Mouse (Mus musculus): ENCODE measurements around the gene Il6ra. TPM values are rescaled to one million over a fixed set of nuclear protein-coding genes. Genes with fewer than 3 reads are reported as not detected.

Gene Il6ra
- 0.02 and 0.07 TPM in 2 replicates for polyA plus RNA-seq (2012)

DNA sequence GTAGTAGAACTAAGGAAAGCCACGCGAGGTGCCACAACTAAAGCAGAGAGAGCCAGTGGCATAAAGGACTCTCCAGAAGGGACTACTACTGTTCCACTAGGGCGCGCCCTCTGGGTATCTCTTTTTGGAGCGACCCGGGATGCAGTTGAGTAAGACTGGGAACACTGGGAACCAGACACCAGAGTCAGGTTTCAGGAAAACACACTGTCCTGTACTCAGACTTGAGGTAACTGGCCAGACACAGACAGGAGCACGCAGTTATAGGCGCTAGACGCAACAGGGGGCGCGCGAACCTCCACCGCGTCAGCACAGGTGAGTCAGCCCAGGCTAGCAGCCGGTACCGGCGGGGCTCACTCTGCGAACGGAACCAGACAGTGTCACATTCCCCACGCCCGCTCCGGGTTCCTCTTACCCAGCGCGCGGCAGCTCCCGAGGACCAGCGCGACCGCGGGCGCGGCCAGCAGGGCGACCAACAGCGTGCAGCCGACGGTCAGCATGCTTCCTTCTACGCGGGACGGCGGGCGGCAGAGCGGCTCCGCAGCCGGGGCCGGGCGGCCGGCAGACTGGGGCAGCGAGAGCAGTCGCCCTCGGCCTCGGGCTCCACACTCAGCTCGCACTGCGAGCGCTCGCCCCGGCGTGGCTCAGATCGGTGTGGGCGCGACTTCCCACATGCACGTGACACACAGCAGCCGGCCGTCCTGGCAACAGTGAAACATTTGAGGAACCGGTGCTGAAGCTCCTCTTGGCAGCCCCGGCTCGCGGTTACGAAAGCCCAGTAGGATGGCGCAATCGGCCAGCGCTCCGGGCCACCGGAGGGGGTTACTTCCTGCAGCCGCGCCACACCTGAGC is at the start of gene Il6ra:
TSS of gene Il6ra (minus strand) at position 654 of the 849 bp plus-strand sequence.
- Histone ChIP-seq H3K4me3 (replicated peaks) (peak within 1 kb of the TSS; percentile 53), H3K27me3 (ENCODE audit: control insufficient read depth) (peaks cover 76% of the 10 kb centered on the region)

DNA sequence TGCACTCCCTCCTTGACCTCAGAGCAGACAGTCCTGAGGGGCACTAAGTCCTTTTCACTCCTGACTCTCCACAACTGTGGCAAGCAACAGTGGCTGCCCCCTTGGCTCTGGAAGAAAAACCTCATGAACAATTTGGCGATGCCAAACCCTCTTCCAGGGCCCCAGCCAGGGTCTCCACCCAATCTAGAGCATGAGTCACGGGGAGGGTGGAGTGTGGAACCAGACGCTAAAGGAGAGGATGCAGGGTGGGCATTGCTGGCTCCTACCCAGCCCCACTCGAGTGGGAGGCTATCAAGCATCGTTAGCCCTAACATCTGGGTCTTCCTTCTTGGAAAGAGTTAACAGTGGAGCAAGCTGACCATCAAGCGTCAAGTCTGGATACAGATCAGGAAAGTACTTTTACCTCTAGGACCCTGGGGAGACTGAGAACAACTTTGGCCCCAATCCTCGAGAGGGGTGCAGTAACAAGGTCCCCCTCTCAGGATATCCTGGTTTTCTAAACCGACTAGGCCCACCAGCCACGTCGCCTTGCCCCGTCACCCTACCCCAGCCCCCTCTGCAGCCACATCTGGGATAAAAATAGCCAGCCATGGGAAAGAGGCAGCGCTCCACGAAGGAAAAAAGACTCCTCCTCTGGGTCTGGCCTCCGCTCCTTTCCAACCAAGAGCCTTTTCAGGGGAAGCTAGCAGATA is 49.2 kb upstream of the Il6ra start:
- no peaks in the 10 kb centered on the region for H3K9me3 ChIP-seq (ENCODE audit: control insufficient read depth, low read length)
- H3K4me1 ChIP-seq (ENCODE audit: control insufficient read depth): peaks cover 14% of the 10 kb centered on the region
- peaks cover 66% of the 10 kb centered on the region for H3K27me3 ChIP-seq (ENCODE audit: control insufficient read depth)
- H3K36me3 ChIP-seq (ENCODE audit: control insufficient read depth): no peaks in the 10 kb centered on the region; the same call in 1 of the 2 replicates
- H3K4me3 ChIP-seq (replicated peaks): peak overlapping the region; percentile 46
- no peak for TF ChIP-seq GATA1 (IDR thresholded peaks at IDR 0.05; ENCODE audit: low read length)
- TF ChIP-seq TAL1 (IDR thresholded peaks at IDR 0.05; ENCODE audit: low read length): no peak

More for the DNA sequence above, at the start of gene Il6ra:
- Histone ChIP-seq H3K4me1 (ENCODE audit: control insufficient read depth) (peaks cover 9% of the 10 kb centered on the region), H3K9me3 (ENCODE audit: control insufficient read depth, low read length) (peaks cover 4% of the 10 kb centered on the region; the same call in 1 of the 2 replicates), H3K36me3 (ENCODE audit: control insufficient read depth) (no peaks in the 10 kb centered on the region)
- TF ChIP-seq TAL1 (IDR thresholded peaks at IDR 0.05; ENCODE audit: low read length) (no peak), GATA1 (IDR thresholded peaks at IDR 0.05; ENCODE audit: low read length) (no peak)

DNA sequence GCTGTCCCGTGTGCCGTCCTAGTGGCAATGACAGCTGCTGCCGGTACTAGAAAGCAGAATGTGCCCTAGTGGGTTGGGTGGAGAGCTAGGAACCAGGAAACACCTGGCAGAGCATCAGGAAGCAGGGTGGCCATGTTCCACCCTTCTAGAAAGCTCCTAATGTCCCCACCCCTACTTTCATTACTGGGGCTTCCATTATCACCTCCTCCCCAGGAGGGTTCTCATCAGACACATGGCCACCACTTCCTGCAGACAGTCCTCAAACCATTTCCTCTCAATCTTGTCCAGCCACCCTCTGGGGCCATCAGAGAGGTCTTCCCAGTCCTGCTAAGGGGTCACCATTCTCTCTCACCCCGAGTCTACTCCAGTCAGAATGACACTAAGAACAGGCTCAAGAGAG is 48.4 kb upstream of the Il6ra start:
- Histone ChIP-seq H3K4me3 (replicated peaks) (no peak overlapping the region), H3K27me3 (ENCODE audit: control insufficient read depth) (peaks cover 66% of the 10 kb centered on the region)

DNA sequence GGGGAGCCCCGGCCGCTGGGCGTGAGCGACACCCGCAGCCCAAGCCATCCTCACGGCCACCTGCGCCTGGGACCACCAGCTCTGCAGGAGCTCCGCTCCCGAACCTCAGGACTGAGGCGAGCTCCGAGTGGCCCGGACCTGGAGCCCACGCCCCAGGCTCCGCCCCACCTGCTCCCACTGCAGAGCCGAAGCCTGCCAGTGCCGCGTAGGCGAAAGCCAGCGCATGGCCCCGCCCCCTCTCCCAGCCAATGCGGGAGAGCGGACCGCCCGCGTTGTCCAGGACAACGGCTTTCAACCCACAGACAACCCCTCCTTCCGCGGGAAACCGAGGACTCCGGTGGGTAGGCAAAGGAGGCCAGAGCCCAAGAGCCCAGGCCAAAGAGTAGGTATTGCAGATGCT is 47.5 kb upstream of the Il6ra start:
- Histone ChIP-seq H3K4me1 (ENCODE audit: control insufficient read depth) (peaks cover 14% of the 10 kb centered on the region), H3K27me3 (ENCODE audit: control insufficient read depth) (peaks cover 65% of the 10 kb centered on the region), H3K4me3 (replicated peaks) (peak overlapping the region; percentile 43), H3K36me3 (ENCODE audit: control insufficient read depth) (no peaks in the 10 kb centered on the region; the same call in 1 of the 2 replicates), H3K9me3 (ENCODE audit: control insufficient read depth, low read length) (no peaks in the 10 kb centered on the region)
- TF ChIP-seq TAL1 (IDR thresholded peaks at IDR 0.05; ENCODE audit: low read length) (no peak), GATA1 (IDR thresholded peaks at IDR 0.05; ENCODE audit: low read length) (no peak)

More for the DNA sequence above, 48.4 kb upstream of the Il6ra start:
- Histone ChIP-seq H3K9me3 (ENCODE audit: control insufficient read depth, low read length) (no peaks in the 10 kb centered on the region), H3K4me1 (ENCODE audit: control insufficient read depth) (peaks cover 14% of the 10 kb centered on the region), H3K36me3 (ENCODE audit: control insufficient read depth) (no peaks in the 10 kb centered on the region; the same call in 1 of the 2 replicates)
- TF ChIP-seq TAL1 (IDR thresholded peaks at IDR 0.05; ENCODE audit: low read length): no peak
- no peak for TF ChIP-seq GATA1 (IDR thresholded peaks at IDR 0.05; ENCODE audit: low read length)

DNA sequence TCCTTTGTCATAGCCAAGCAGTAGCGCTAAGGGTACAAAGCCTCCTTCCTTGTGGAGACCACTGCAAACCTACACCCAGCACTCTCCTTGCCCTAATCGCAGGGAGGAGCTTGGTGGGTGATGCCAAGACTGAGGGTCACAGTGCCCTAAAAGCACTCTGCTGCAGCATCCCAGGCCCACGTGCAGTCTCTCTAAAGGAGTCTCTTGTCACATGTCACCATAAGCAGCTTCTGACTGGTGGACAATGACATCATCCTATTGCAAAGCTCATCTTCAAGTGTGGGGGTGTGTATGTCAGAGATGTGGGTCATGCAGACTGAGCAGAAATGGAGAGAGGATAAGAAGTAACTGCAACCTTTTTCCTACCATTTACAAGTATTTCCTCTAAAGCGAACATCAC is 46.4 kb upstream of the Il6ra start:
- Histone ChIP-seq H3K4me3 (replicated peaks) (no peak overlapping the region), H3K9me3 (ENCODE audit: control insufficient read depth, low read length) (no peaks in the 10 kb centered on the region), H3K27me3 (ENCODE audit: control insufficient read depth) (peaks cover 59% of the 10 kb centered on the region), H3K4me1 (ENCODE audit: control insufficient read depth) (peaks cover 14% of the 10 kb centered on the region), H3K36me3 (ENCODE audit: control insufficient read depth) (no peaks in the 10 kb centered on the region; the same call in 1 of the 2 replicates)
- TF ChIP-seq GATA1 (IDR thresholded peaks at IDR 0.05; ENCODE audit: low read length) (no peak), TAL1 (IDR thresholded peaks at IDR 0.05; ENCODE audit: low read length) (no peak)

DNA sequence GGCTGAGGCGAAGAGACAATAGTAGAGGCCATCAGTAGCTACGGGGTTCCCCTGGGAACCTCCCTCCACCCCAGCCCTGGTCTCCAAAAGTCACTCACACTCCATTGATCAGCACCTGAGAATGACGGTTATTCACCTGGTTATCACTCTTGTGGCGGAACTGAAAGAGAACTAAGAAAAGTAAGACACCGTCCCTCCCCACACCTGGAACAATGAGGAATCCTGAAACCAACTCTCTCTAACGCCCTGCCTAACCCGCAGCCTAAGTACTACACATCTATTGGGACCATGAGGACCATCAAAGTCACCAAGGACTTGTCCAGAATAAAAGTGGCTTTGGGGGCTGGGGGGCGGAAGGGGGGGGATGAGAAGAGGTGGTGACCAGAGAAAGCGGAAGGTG is 44.9 kb upstream of the Il6ra start:
- Histone ChIP-seq H3K9me3 (ENCODE audit: control insufficient read depth, low read length) (no peaks in the 10 kb centered on the region), H3K4me3 (replicated peaks) (no peak overlapping the region), H3K27me3 (ENCODE audit: control insufficient read depth) (peaks cover 44% of the 10 kb centered on the region), H3K36me3 (ENCODE audit: control insufficient read depth) (no peaks in the 10 kb centered on the region; the same call in 1 of the 2 replicates), H3K4me1 (ENCODE audit: control insufficient read depth) (peaks cover 11% of the 10 kb centered on the region)
- TF ChIP-seq TAL1 (IDR thresholded peaks at IDR 0.05; ENCODE audit: low read length): no peak
- no peak for TF ChIP-seq GATA1 (IDR thresholded peaks at IDR 0.05; ENCODE audit: low read length)

DNA sequence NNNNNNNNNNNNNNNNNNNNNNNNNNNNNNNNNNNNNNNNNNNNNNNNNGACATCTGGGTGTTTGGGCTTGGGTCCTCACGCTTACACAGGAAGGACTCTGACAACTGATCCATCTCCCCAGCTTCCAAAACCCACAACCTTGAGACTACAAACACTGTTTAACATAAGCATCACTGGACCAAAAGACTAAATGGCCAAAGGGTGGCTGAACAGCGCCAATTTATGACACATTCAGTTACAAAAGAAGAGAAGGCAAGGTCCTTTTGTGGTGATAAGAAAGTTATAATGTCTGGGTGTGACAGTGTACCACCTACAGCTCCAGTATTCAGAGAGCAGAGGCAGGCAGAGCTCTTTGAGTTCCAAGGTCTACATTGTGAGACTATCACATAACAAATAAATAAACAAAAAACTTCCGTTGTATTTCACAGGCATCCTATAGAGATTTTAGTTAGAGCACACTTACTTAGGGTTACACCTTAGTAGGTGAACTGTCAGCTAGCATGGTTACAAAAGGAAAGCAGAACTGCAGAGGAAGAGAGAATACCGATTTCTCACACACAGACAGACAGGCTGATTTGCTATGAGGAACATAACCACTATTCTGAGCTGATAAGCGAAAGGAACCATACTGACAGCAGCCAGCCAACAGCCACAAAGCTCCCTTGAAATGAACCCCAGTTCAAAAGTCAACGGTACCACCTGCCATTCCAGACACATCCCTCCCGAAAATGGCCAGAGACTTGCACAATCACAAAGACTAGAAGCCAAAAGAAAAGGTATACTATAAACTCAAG is 43.4 kb upstream of the Il6ra start:
- no peaks in the 10 kb centered on the region; the same call in 1 of the 2 replicates for H3K36me3 ChIP-seq (ENCODE audit: control insufficient read depth)
- H3K4me1 ChIP-seq (ENCODE audit: control insufficient read depth): peaks cover 9% of the 10 kb centered on the region
- H3K9me3 ChIP-seq (ENCODE audit: control insufficient read depth, low read length): no peaks in the 10 kb centered on the region
- peaks cover 29% of the 10 kb centered on the region for H3K27me3 ChIP-seq (ENCODE audit: control insufficient read depth)
- no peak overlapping the region for H3K4me3 ChIP-seq (replicated peaks)
- TF ChIP-seq TAL1 (IDR thresholded peaks at IDR 0.05; ENCODE audit: low read length): no peak
- TF ChIP-seq GATA1 (IDR thresholded peaks at IDR 0.05; ENCODE audit: low read length): no peak

DNA sequence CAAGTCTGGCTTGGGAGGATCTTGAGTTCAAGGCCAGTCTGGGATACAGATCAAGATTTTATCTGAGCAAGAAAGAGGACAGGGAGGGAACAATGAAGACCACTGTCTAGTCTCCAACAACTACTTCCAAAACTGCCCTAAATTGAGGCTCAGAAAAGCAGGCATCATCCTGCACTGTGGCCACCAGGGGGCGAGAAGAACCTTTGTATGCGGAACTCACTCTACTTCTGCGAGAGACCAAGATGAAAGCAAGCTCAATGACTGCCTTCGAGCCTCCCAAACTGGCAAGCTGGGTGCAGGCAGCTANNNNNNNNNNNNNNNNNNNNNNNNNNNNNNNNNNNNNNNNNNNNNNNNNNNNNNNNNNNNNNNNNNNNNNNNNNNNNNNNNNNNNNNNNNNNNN is 40.4 kb upstream of the Il6ra start:
- Histone ChIP-seq H3K9me3 (ENCODE audit: control insufficient read depth, low read length) (no peaks in the 10 kb centered on the region), H3K4me1 (ENCODE audit: control insufficient read depth) (no peaks in the 10 kb centered on the region), H3K27me3 (ENCODE audit: control insufficient read depth) (no peaks in the 10 kb centered on the region), H3K36me3 (ENCODE audit: control insufficient read depth) (no peaks in the 10 kb centered on the region; the same call in 1 of the 2 replicates), H3K4me3 (replicated peaks) (no peak overlapping the region)
- no peak for TF ChIP-seq TAL1 (IDR thresholded peaks at IDR 0.05; ENCODE audit: low read length)
- no peak for TF ChIP-seq GATA1 (IDR thresholded peaks at IDR 0.05; ENCODE audit: low read length)

Measured in erythroblast, embryonic 14.5 days (primary cell).